Comparison of ENCODE assay signal across 8 mouse cellular contexts in the genomic region with DNA sequence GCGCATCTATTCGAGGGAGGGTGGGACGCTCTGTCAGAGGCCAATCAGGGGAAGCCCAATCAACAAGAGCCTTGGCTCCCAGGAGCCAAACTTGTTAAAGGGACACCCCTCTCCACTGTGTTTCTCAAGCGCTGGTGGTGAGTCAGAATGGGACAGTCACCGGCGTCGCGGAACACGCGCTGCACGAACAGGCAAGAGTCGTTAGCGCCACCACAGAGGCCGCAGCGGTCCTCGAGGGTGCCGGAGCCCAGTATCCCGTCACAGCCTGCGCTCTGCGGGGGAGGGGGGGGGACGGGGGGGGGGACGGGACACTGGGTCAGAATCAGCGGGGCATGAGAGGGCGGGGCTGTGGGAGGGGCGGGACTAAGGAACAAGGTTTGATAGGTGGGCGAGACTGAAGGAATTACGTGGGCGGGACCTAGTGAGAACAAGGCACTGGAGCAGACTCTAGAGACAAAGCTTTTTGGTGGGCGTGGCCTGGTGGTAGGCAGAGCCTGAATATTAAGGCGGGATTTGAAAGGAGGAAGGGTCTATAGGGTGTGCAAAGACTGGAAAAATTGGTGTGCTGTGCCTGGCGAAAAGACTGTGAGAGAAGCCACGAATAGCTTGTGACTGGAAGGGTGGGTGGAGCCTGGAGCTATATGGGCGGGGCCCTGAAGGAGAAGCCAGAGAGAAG. TPM values are rescaled to one million over a fixed set of nuclear protein-coding genes. Genes with fewer than 3 reads are reported as not detected.
DNase-seq lines count a peak whose midpoint lies in the region; ATAC-seq lines count a peak whose summit lies in the region.

No protein-coding gene starts in this region.

- H3K9ac ChIP-seq in heart, embryonic 14.5 days (ENCODE audit: low read length), result 0 out of 2 replicates have a peak overlapping the region, but pooled peaks have one; percentile 8
- no peak overlapping the region for H3K9ac ChIP-seq in stomach, embryonic 14.5 days (replicated peaks; ENCODE audit: low read depth, low read length)

- 1% methylated on average over 33 of the region's 33 CpGs for WGBS in heart, embryonic 14.5 days
- WGBS in stomach, embryonic 14.5 days, result under 1% methylated on average over 33 of the region's 33 CpGs

- H3K9me3 ChIP-seq in heart, embryonic 14.5 days (ENCODE audit: control insufficient read depth, low read length), result no peaks in the 10 kb centered on the region
- H3K9me3 ChIP-seq in stomach, embryonic 14.5 days (ENCODE audit: control insufficient read depth, low read depth, low read length), result no peaks in the 10 kb centered on the region

- H3K27ac ChIP-seq in brown adipose tissue, adult 24 weeks (replicated peaks; ENCODE audit: low read depth, low read length), result no peak overlapping the region
- H3K27ac ChIP-seq in heart, embryonic 14.5 days (replicated peaks in 1 of 2; ENCODE audit: control insufficient read depth in 1 of 2, insufficient read depth in 1 of 2, low read depth in 2 of 2, low read length in 2 of 2), result no peak overlapping the region
- H3K27ac ChIP-seq in stomach, embryonic 14.5 days (ENCODE audit: low read length), result no peak overlapping the region; the same call in 1 of the 2 replicates

- peak; percentile 58 for ATAC-seq in heart, embryonic 14.5 days (ENCODE audit: insufficient number of reproducible peaks, insufficient read depth, low FRiP score, low read depth)
- ATAC-seq in megakaryocyte progenitor cell, adult 5-6 weeks (replicated peaks; ENCODE audit: poor library complexity), result peak; percentile 27
- ATAC-seq in stomach, embryonic 14.5 days (ENCODE audit: insufficient number of reproducible peaks, insufficient read depth, low FRiP score, low read depth), result peak; percentile 68

- no peaks in the 10 kb centered on the region for H3K4me1 ChIP-seq in brown adipose tissue, adult 24 weeks (ENCODE audit: control insufficient read depth, insufficient read depth, insufficient read length, low read length)
- peaks cover 12 to 41% of the 10 kb centered on the region in 2 experiments; a peak in 3 of 4 replicates for H3K4me1 ChIP-seq in heart, embryonic 14.5 days (ENCODE audit: control insufficient read depth in 2 of 2, insufficient read depth in 2 of 2, low read length in 2 of 2)
- peaks cover 23% of the 10 kb centered on the region for H3K4me1 ChIP-seq in stomach, embryonic 14.5 days (ENCODE audit: control insufficient read depth, insufficient read depth, low read length)

- peaks cover 74% of the 10 kb centered on the region for H3K27me3 ChIP-seq in heart, embryonic 14.5 days (ENCODE audit: control insufficient read depth, insufficient read depth, low read length)
- H3K27me3 ChIP-seq in stomach, embryonic 14.5 days (ENCODE audit: control insufficient read depth, insufficient read depth, low read length), result peaks cover 54% of the 10 kb centered on the region

- DNase-seq in layer of hippocampus, adult 11-12 months (ENCODE audit: low spot score), result peak; percentile 32
- DNase-seq in layer of hippocampus, postnatal 36 days, result no peak
- peak; percentile 74 to 84 for DNase-seq in kidney, postnatal 4 days
- DNase-seq in right cerebral cortex, postnatal 25 days, result no peak

- peak overlapping the region; percentile 32 for H3K4me3 ChIP-seq in brown adipose tissue, adult 24 weeks (ENCODE audit: insufficient read depth, low read depth, low read length)
- peak overlapping the region; percentile 10 to 27; a peak in 3 of 4 replicates for H3K4me3 ChIP-seq in heart, embryonic 14.5 days (ENCODE audit: control insufficient read depth in 1 of 2, insufficient read depth in 1 of 2, low read depth in 1 of 2, low read length in 2 of 2)
- peak overlapping the region; percentile 28 for H3K4me3 ChIP-seq in stomach, embryonic 14.5 days (ENCODE audit: low read depth, low read length)

- H3K4me2 ChIP-seq in heart, embryonic 14.5 days (ENCODE audit: low read length), result peak overlapping the region; percentile 59
- peak overlapping the region; percentile 51 for H3K4me2 ChIP-seq in stomach, embryonic 14.5 days (replicated peaks; ENCODE audit: low read depth, low read length)

- no peaks in the 10 kb centered on the region for H3K36me3 ChIP-seq in heart, embryonic 14.5 days (ENCODE audit: control insufficient read depth, insufficient read depth, low read length)
- no peaks in the 10 kb centered on the region for H3K36me3 ChIP-seq in stomach, embryonic 14.5 days (ENCODE audit: control insufficient read depth, insufficient read depth, low read length)

RNA-seq across cellular contexts. Expression of a gene that starts 5.3 kb away (rescaled TPM):
- 1 to 10 TPM; 4.9 to 5.2 TPM for total RNA-seq in layer of hippocampus, postnatal 36 days (2021)
- 2.9 and 4.2 TPM in 2 replicates for polyA plus RNA-seq in brown adipose tissue, adult 24 weeks (2012; ENCODE audit: insufficient read depth, insufficient read length, missing spikeins)
- 6.8 and 7.8 TPM in 2 replicates for polyA plus RNA-seq in heart, embryonic 14.5 days (2014; fragmentation: Nextera tagmentation; extraction: Ambion mirVana)
- total RNA-seq in megakaryocyte progenitor cell, adult 5-6 weeks (2015), result 0.15 and 0.25 TPM in 2 replicates
- 0.20 and 0.46 TPM in 2 replicates for total RNA-seq in megakaryocyte progenitor cell, adult 5-6 weeks (2017)
- 13.6 and 13.8 TPM in 2 replicates for polyA plus RNA-seq in stomach, embryonic 14.5 days (2014; fragmentation: Nextera tagmentation; extraction: Ambion mirVana)

RNA-seq across cellular contexts. Expression of a gene that starts 13.1 kb away (rescaled TPM):
- total RNA-seq in layer of hippocampus, postnatal 36 days (2021), result 10 to 100 TPM in 1 of 2 experiments, 1 to 10 TPM in 1; 8.6 to 10.3 TPM
- 15.7 and 17.7 TPM in 2 replicates for polyA plus RNA-seq in brown adipose tissue, adult 24 weeks (2012; ENCODE audit: insufficient read depth, insufficient read length, missing spikeins)
- polyA plus RNA-seq in heart, embryonic 14.5 days (2014; fragmentation: Nextera tagmentation; extraction: Ambion mirVana), result 1.4 and 1.6 TPM in 2 replicates
- total RNA-seq in megakaryocyte progenitor cell, adult 5-6 weeks (2015), result 2.7 and 3.8 TPM in 2 replicates
- 1.2 and 1.5 TPM in 2 replicates for total RNA-seq in megakaryocyte progenitor cell, adult 5-6 weeks (2017)
- 18.0 and 18.5 TPM in 2 replicates for polyA plus RNA-seq in stomach, embryonic 14.5 days (2014; fragmentation: Nextera tagmentation; extraction: Ambion mirVana)

RNA-seq across cellular contexts. Expression of a gene that starts 13.4 kb away (rescaled TPM):
- total RNA-seq in layer of hippocampus, postnatal 36 days (2021), result 10 to 100 TPM; 23.2 to 23.4 TPM
- polyA plus RNA-seq in brown adipose tissue, adult 24 weeks (2012; ENCODE audit: insufficient read depth, insufficient read length, missing spikeins), result not detected in 2 replicates
- polyA plus RNA-seq in heart, embryonic 14.5 days (2014; fragmentation: Nextera tagmentation; extraction: Ambion mirVana), result not detected in 2 replicates
- not detected in 2 replicates for total RNA-seq in megakaryocyte progenitor cell, adult 5-6 weeks (2015)
- total RNA-seq in megakaryocyte progenitor cell, adult 5-6 weeks (2017), result not detected in 2 replicates
- polyA plus RNA-seq in stomach, embryonic 14.5 days (2014; fragmentation: Nextera tagmentation; extraction: Ambion mirVana), result 0.30 and 0.62 TPM in 2 replicates

RNA-seq across cellular contexts. Expression of a gene that starts 13.6 kb away (rescaled TPM):
- total RNA-seq in layer of hippocampus, postnatal 36 days (2021), result 1 to 10 TPM; 2.2 to 2.6 TPM
- polyA plus RNA-seq in brown adipose tissue, adult 24 weeks (2012; ENCODE audit: insufficient read depth, insufficient read length, missing spikeins), result 4.3 and 7.8 TPM in 2 replicates
- polyA plus RNA-seq in heart, embryonic 14.5 days (2014; fragmentation: Nextera tagmentation; extraction: Ambion mirVana), result 1.4 TPM in 2 replicates
- total RNA-seq in megakaryocyte progenitor cell, adult 5-6 weeks (2015), result 5.3 and 7.0 TPM in 2 replicates
- 0.67 and 1.8 TPM in 2 replicates for total RNA-seq in megakaryocyte progenitor cell, adult 5-6 weeks (2017)
- polyA plus RNA-seq in stomach, embryonic 14.5 days (2014; fragmentation: Nextera tagmentation; extraction: Ambion mirVana), result 4.5 and 5.6 TPM in 2 replicates

RNA-seq across cellular contexts. Expression of a gene that starts 22.6 kb away (rescaled TPM):
- total RNA-seq in layer of hippocampus, postnatal 36 days (2021), result 10 to 100 TPM; 22.4 to 23.0 TPM
- polyA plus RNA-seq in brown adipose tissue, adult 24 weeks (2012; ENCODE audit: insufficient read depth, insufficient read length, missing spikeins), result 24.3 and 25.7 TPM in 2 replicates
- 28.9 and 30.8 TPM in 2 replicates for polyA plus RNA-seq in heart, embryonic 14.5 days (2014; fragmentation: Nextera tagmentation; extraction: Ambion mirVana)
- 22.9 and 24.2 TPM in 2 replicates for total RNA-seq in megakaryocyte progenitor cell, adult 5-6 weeks (2015)
- total RNA-seq in megakaryocyte progenitor cell, adult 5-6 weeks (2017), result 15.7 and 16.8 TPM in 2 replicates
- 39.6 and 43.0 TPM in 2 replicates for polyA plus RNA-seq in stomach, embryonic 14.5 days (2014; fragmentation: Nextera tagmentation; extraction: Ambion mirVana)

Comparison
In these comparisons a context has a peak if more than half of its experiments do, and no peak if none do; other contexts are left out.
1. DNase-seq: peak in layer of hippocampus, adult 11-12 months (single experiment) and kidney, postnatal 4 days (2 of 2); none in layer of hippocampus, postnatal 36 days (0 of 2) and right cerebral cortex, postnatal 25 days (single experiment).
2. Peak in every context shown above with its lines, with median percentiles within 50 percentile points of each other: H3K4me3 ChIP-seq and ATAC-seq.